Comparison of ENCODE assay signal across 23 mouse cellular contexts in genomic region chr9:96578190-96578589, GRCm38 (mm10). TPM values are rescaled to one million over a fixed set of nuclear protein-coding genes. Genes with fewer than 3 reads are reported as not detected.
DNase-seq lines count a peak whose midpoint lies in the region; ATAC-seq and TF ChIP-seq lines count a peak whose summit lies in the region.
"Had no signal": no experiment of that assay in that cellular context is flagged by ENCODE, and none has a peak within 500 bp of the region (broad histone marks: within the 10 kb centered on the region; RNA-seq: fewer than 3 reads in every experiment).

No protein-coding gene starts in this region.

- ATAC-seq in kidney, embryonic 14.5 days (ENCODE audit: low FRiP score, low TSS enrichment) = no peak
- ATAC-seq: CD4-positive, CD25-positive, alpha-beta regulatory T cell, adult 4 months; forebrain, embryonic 14.5 days; intestine, embryonic 15.5 days had no signal

- no peak for TF ChIP-seq POLR2A in olfactory bulb, adult 2 months (IDR thresholded peaks at IDR 0.05; ENCODE audit: insufficient read depth, low read depth, low read length)

- peaks cover 14% of the 10 kb centered on the region for H3K4me1 ChIP-seq in limb, embryonic 10.5 days
- peaks cover 8% of the 10 kb centered on the region; the same call in 1 of the 2 replicates for H3K4me1 ChIP-seq in olfactory bulb, adult 2 months (ENCODE audit: control insufficient read depth, insufficient read depth, low read length)
- no peaks in the 10 kb centered on the region for H3K4me1 ChIP-seq in kidney, embryonic 14.5 days (ENCODE audit: control insufficient read depth, insufficient read depth, low read length)
- H3K4me1 ChIP-seq: embryonic facial prominence, embryonic 15.5 days; forebrain, embryonic 10.5 days; heart, embryonic 15.5 days; intestine, embryonic 15.5 days had no signal

- H3K4me2 ChIP-seq in kidney, embryonic 14.5 days (replicated peaks; ENCODE audit: low read depth, low read length) = no peak overlapping the region
- H3K4me2 ChIP-seq: embryonic facial prominence, embryonic 15.5 days; heart, embryonic 11.5 days; heart, embryonic 15.5 days; intestine, embryonic 15.5 days had no signal

- H3K9ac ChIP-seq in kidney, embryonic 14.5 days (ENCODE audit: low read depth, low read length) = no peak overlapping the region
- H3K9ac ChIP-seq: embryonic facial prominence, embryonic 15.5 days; heart, embryonic 15.5 days; intestine, embryonic 15.5 days had no signal

- no peaks in the 10 kb centered on the region for H3K27me3 ChIP-seq in limb, embryonic 10.5 days (ENCODE audit: low read depth, poor library complexity, severe bottlenecking)
- H3K27me3 ChIP-seq in kidney, embryonic 14.5 days (ENCODE audit: control insufficient read depth, insufficient read depth, low read length) = no peaks in the 10 kb centered on the region
- H3K27me3 ChIP-seq: embryonic facial prominence, embryonic 15.5 days; heart, embryonic 15.5 days; intestine, embryonic 15.5 days had no signal

- TF ChIP-seq CTCF in olfactory bulb, adult 2 months (IDR thresholded peaks at IDR 0.05; ENCODE audit: insufficient read depth, low read depth, low read length) = no peak
- no peak for TF ChIP-seq CTCF in gastrocnemius, adult 2 months (IDR thresholded peaks at IDR 0.05)

- no peaks in the 10 kb centered on the region for H3K9me3 ChIP-seq in limb, embryonic 10.5 days (replicated peaks)
- H3K9me3 ChIP-seq in kidney, embryonic 14.5 days (ENCODE audit: control insufficient read depth, low read length) = no peaks in the 10 kb centered on the region
- H3K9me3 ChIP-seq: embryonic facial prominence, embryonic 15.5 days; forebrain, embryonic 10.5 days; heart, embryonic 15.5 days; intestine, embryonic 15.5 days had no signal

- intact Hi-C loops in gastrocnemius, adult 2 months (cut with DNase I) = no loop called here

- H3K36me3 ChIP-seq in limb, embryonic 10.5 days = peaks cover 26% of the 10 kb centered on the region
- H3K36me3 ChIP-seq in kidney, embryonic 14.5 days (ENCODE audit: control insufficient read depth, insufficient read depth, low read length) = peaks cover 7% of the 10 kb centered on the region; the same call in 1 of the 2 replicates
- H3K36me3 ChIP-seq: intestine, embryonic 15.5 days had no signal

- peak overlapping the region; percentile 7; the same call in 1 of the 2 replicates for H3K27ac ChIP-seq in limb, embryonic 10.5 days
- H3K27ac ChIP-seq in olfactory bulb, adult 2 months (ENCODE audit: insufficient read depth, low read depth, low read length) = peak overlapping the region; percentile 25; the same call in 1 of the 2 replicates
- no peak overlapping the region for H3K27ac ChIP-seq in gastrocnemius, adult 2 months
- no peak overlapping the region for H3K27ac ChIP-seq in kidney, embryonic 14.5 days (ENCODE audit: low read depth, low read length)
- H3K27ac ChIP-seq: embryonic facial prominence, embryonic 15.5 days; forebrain, embryonic 10.5 days; heart, adult 2 months; heart, embryonic 15.5 days; intestine, embryonic 15.5 days had no signal

- peak; percentile 48 for DNase-seq in A20 (ENCODE audit: low read depth, low spot score)
- DNase-seq in MEL-GATA-1-ER (ENCODE audit: extremely low read depth, low read depth) = peak; percentile 35
- DNase-seq in limb, embryonic 10.5 days (ENCODE audit: low spot score) = no peak
- DNase-seq in gastrocnemius, adult 2 months = no peak
- DNase-seq in left cerebral cortex, adult 11 months (ENCODE audit: low spot score) = no peak
- DNase-seq: adrenal gland, adult 2 months; adrenal gland, postnatal 36 days; cerebellum, adult 2 months; cerebellum, postnatal 10 days; gastrocnemius, postnatal 10 days; heart, adult 2 months; heart, postnatal 14 days had no signal

- no peak overlapping the region for H3K4me3 ChIP-seq in limb, embryonic 10.5 days
- no peak overlapping the region for H3K4me3 ChIP-seq in olfactory bulb, adult 2 months (ENCODE audit: insufficient read depth, low read depth, low read length)
- no peak overlapping the region for H3K4me3 ChIP-seq in gastrocnemius, adult 2 months
- H3K4me3 ChIP-seq in kidney, embryonic 14.5 days (ENCODE audit: low read length) = no peak overlapping the region
- H3K4me3 ChIP-seq: embryonic facial prominence, embryonic 15.5 days; erythroblast, embryonic 14.5 days; forebrain, embryonic 10.5 days; heart, adult 2 months; heart, embryonic 15.5 days; intestine, embryonic 15.5 days had no signal

- 88% methylated on average over 4 of the region's 4 CpGs for WGBS in limb, embryonic 10.5 days
- WGBS in olfactory bulb, adult 2 months = 68% methylated on average over 4 of the region's 4 CpGs
- WGBS in kidney, embryonic 14.5 days = 73% methylated on average over 4 of the region's 4 CpGs

RNA-seq across cellular contexts. Expression of gene Gm28729, which starts 53.1 kb away (rescaled TPM):
- polyA plus RNA-seq in limb, embryonic 10.5 days (2016; fragmentation: Nextera tagmentation; extraction: Ambion mirVana) = not detected in 2 replicates
- polyA plus RNA-seq in olfactory bulb, adult 2 months (2012; ENCODE audit: insufficient read depth, insufficient read length, low replicate concordance, missing spikeins) = not detected in 2 replicates
- total RNA-seq in gastrocnemius, adult 2 months (2021) = not detected
- not detected in 2 replicates for polyA plus RNA-seq in kidney, embryonic 14.5 days (2014; fragmentation: Nextera tagmentation; extraction: Ambion mirVana)
- total RNA-seq: adrenal gland, postnatal 36 days; heart, adult 2 months; heart, postnatal 14 days had no signal
- polyA plus RNA-seq: adrenal gland, adult 2 months; CD4-positive, CD25-positive, alpha-beta regulatory T cell, adult 4 months; embryonic facial prominence, embryonic 11.5 days; erythroblast, embryonic 14.5 days; forebrain, embryonic 10.5 days; heart, adult 2 months; heart, embryonic 11.5 days; heart, embryonic 15.5 days; intestine, embryonic 15.5 days had no signal

RNA-seq across cellular contexts. Expression of gene Rasa2, which starts 53.2 kb away (rescaled TPM):
- polyA plus RNA-seq in limb, embryonic 10.5 days (2016; fragmentation: Nextera tagmentation; extraction: Ambion mirVana) = 14.1 and 18.5 TPM in 2 replicates
- not detected in 2 replicates for polyA plus RNA-seq in olfactory bulb, adult 2 months (2012; ENCODE audit: insufficient read depth, insufficient read length, low replicate concordance, missing spikeins)
- 1 to 10 TPM; 3.2 to 3.6 TPM for total RNA-seq in gastrocnemius, adult 2 months (2021)
- 14.5 and 18.9 TPM in 2 replicates for polyA plus RNA-seq in kidney, embryonic 14.5 days (2014; fragmentation: Nextera tagmentation; extraction: Ambion mirVana)
- polyA plus RNA-seq: erythroblast, embryonic 14.5 days had no signal

Comparison
In these comparisons a context has a peak if more than half of its experiments do, and no peak if none do; other contexts are left out.
1. DNase-seq: peak in A20 (single experiment) and MEL-GATA-1-ER (single experiment); none in limb, embryonic 10.5 days (single experiment), gastrocnemius, adult 2 months (single experiment) and left cerebral cortex, adult 11 months (single experiment).
2. H3K27ac ChIP-seq: peak in limb, embryonic 10.5 days (single experiment) and olfactory bulb, adult 2 months (single experiment); none in gastrocnemius, adult 2 months (single experiment) and kidney, embryonic 14.5 days (single experiment).